Mouse (Mus musculus) cerebellum, adult 9-11 months (tissue): ENCODE measurements around the gene Gm10722.
A peak's percentile ranks its signal among the peaks of the same experiment; 100 is the strongest.
"Not testable (repeated sequence)": the region's sequence is repeated elsewhere in the genome, so short reads cannot be mapped to it uniquely, and the experiment has no call there.

Source experiments
- DNase-seq: peaks from one replicate; pipeline ENCODE4 v3.0.0; 2022

Gene Gm10722

GRCm38 (mm10) chr9:3000445-3000972 is at the start of gene Gm10722:
Gm10722 (plus strand) TSS chr9:3000922.
- DNase-seq, result peak; percentile 8

- peak; percentile 11 for DNase-seq
Measured at GRCm38 (mm10) chr9:3001006-3001405, 284 bp downstream of the Gm10722 start.

GRCm38 (mm10) chr9:3001948-3002659 is 1.4 kb downstream of the Gm10722 start:
- DNase-seq, result peak; percentile 89

GRCm38 (mm10) chr9:3002794-3003396 is 2.2 kb downstream of the Gm10722 start, which contains the start of gene Gm11168:
Gm11168 (plus strand) TSS chr9:3003346.
- DNase-seq, result not testable (repeated sequence)

GRCm38 (mm10) chr9:3006179-3006578 is 5.5 kb downstream of the Gm10722 start:
- DNase-seq, result not testable (repeated sequence)

GRCm38 (mm10) chr9:3006636-3007035 is 5.9 kb downstream of the Gm10722 start:
- DNase-seq, result peak; percentile 90

- not testable (repeated sequence) for DNase-seq
Measured at GRCm38 (mm10) chr9:3007272-3007671, 6.5 kb downstream of the Gm10722 start.

- not testable (repeated sequence) for DNase-seq
Measured at GRCm38 (mm10) chr9:3009331-3009730, 8.6 kb downstream of the Gm10722 start.

- not testable (repeated sequence) for DNase-seq
Measured at GRCm38 (mm10) chr9:3012054-3012621, 11.4 kb downstream of the Gm10722 start.

- DNase-seq, result not testable (repeated sequence)
Measured at GRCm38 (mm10) chr9:3012733-3013279, 12.1 kb downstream of the Gm10722 start, which contains the start of gene Gm10721. Gm10721 (plus strand) TSS chr9:3013140.

GRCm38 (mm10) chr9:3015354-3015753 is 14.6 kb downstream of the Gm10722 start, which contains the start of gene Gm10720:
Gm10720 (plus strand) TSS chr9:3015654.
- DNase-seq, result not testable (repeated sequence)

- not testable (repeated sequence) for DNase-seq
Measured at GRCm38 (mm10) chr9:3015896-3016295, 15.2 kb downstream of the Gm10722 start.

- not testable (repeated sequence) for DNase-seq
Measured at GRCm38 (mm10) chr9:3017108-3017507, 16.4 kb downstream of the Gm10722 start, which contains the start of gene Gm10719. Gm10719 (plus strand) TSS chr9:3017408.

GRCm38 (mm10) chr9:3018944-3019343 is 18.2 kb downstream of the Gm10722 start:
- peak; percentile 4 for DNase-seq

- peak; percentile 30 for DNase-seq
Measured at GRCm38 (mm10) chr9:3019835-3020727, 19.4 kb downstream of the Gm10722 start.

- DNase-seq, result peak; percentile 55
Measured at GRCm38 (mm10) chr9:3022316-3023008, 21.7 kb downstream of the Gm10722 start.

- DNase-seq, result peak; percentile 30
Measured at GRCm38 (mm10) chr9:3023312-3023984, 22.7 kb downstream of the Gm10722 start, which contains the start of gene Gm10718. Gm10718 (plus strand) TSS chr9:3023547.

- peak; percentile 94 for DNase-seq
Measured at GRCm38 (mm10) chr9:3023985-3024648, 23.4 kb downstream of the Gm10722 start.

GRCm38 (mm10) chr9:3024912-3025467 is 24.3 kb downstream of the Gm10722 start, which contains the start of gene Gm10717:
Gm10717 (plus strand) TSS chr9:3025417.
- peak; percentile 14 for DNase-seq

GRCm38 (mm10) chr9:3025653-3026052 is 24.9 kb downstream of the Gm10722 start:
- peak; percentile 37 for DNase-seq
